Mouse (Mus musculus): ENCODE measurements around the gene Stip1. TPM values are rescaled to one million over a fixed set of nuclear protein-coding genes. Genes with fewer than 3 reads are reported as not detected.
A peak's percentile ranks its signal among the peaks of the same experiment; 100 is the strongest.

Stip1 gene
- total RNA-seq, 2 experiments from 2014 or later = 179 to 195 TPM

DNA sequence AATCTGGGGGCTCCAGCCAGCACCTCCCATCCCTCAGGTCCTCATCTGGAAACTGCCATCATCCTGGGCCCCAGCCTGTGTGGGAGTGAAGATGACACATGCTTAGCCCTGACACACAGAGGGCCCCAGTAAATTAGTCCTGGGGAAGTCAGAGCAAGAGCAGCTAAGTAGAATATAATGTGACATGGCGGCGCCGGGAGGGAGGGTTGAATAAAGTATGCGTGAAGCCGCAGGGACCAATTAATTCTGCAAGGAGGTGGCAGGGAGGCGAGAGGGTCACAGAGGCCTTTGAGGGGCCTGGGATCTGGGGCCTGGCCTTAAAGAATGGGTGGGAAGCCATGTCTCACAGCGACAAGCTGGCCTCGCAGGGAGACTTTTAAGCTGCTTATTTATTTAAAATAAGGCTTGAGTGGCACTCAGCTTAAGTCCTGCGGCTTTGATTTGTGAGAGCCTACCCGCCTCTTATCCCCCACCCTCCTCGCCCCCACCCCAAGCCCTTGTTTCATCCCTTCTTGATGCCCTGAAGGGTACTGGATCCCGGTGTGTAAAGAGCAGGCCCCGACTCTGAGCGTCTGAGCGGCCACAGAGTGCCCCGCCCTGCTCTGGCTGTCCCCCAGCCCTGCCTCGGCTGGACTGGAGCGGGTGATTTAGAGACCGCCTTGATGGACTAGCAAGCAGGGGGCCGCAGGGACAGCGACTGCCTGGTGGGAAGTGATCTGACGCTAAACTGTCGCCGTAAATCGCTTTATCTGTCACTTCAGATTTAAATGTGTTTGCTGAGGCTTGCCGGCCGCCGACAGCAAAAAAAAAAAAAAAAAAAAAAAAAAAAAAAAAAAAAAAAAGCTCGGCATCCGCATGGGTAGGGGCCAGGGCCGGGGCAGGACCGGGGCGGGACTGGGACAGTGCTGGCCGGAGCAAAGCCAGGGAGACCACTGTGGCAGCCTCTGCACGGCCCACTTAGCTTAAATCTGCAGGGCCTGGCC is 30.3 kb upstream of the Stip1 start:
- DNase-seq (ENCODE audit: low spot score in 2 of 2) = no peak
- Histone ChIP-seq H3K27ac (no peak overlapping the region), H3K4me3 (no peak overlapping the region)
- no peak for TF ChIP-seq CTCF (conservative IDR thresholded peaks at IDR 0.05)

DNA sequence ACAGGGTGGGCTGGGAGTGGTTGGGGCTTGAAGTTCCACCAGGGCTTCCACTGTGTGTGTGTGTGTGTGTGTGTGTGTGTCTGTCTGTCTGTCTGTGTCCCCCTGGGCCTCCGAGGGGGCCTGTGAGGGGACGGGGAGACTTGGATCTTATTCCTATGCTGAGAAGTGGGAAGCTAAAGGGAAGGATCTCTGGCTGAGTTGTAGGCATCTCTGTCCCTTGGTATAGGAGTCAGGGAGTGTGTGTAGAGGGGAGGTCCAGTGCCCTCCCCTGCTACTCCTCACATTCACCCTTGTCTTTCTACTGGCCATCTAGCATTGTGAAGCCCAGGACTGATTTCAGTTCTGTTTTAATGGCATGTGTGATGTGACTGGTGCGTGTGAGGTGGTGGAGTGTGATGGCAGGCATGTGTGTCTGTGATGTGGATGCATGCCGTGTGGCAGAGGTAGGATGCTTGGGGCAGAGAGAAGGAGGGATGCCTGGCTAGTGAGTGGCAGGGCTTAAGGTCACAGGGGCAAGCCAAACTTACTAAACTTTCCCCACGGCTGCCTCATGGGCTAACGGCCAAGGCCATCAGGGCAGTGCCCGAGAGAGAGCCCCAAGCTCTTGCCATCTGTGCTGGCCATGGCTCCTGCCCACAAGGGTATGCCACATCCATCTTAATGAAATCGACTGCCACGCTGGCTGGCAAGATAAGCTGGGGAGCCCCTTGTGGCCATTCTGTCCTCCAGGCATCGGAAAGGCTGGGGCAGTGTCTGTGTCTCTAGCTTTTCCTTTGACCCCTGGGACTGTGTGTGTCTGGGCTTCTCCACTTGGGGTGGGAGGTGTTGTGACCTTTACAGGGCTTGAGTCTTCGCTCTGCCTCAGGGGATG is 29.1 kb upstream of the Stip1 start:
- TF ChIP-seq CTCF (conservative IDR thresholded peaks at IDR 0.05) = peak; percentile 51
- no peak overlapping the region for H3K27ac ChIP-seq
- no peak for DNase-seq (ENCODE audit: low spot score in 2 of 2)
- no peak overlapping the region for H3K4me3 ChIP-seq

DNA sequence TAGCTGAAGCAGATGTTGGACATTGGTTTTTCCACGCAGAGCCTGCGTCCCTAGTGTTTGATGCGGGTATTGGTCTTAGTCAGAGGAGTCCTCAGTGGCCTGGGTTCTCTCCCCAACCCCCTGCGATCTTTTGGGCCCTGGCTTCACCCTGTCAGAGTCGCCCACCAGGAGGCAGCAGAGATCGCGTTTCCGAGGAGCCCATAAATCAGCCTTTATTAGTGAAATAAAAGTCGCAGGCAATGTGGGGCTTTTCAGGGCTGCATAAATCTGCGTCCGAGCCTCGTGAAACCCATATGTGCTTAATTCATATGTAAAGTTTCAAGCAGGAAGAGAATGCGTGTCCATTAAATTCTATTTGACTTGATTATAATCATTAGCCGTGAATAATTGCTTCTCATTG is 28.4 kb upstream of the Stip1 start:
- Histone ChIP-seq H3K4me3 (peak overlapping the region; percentile 23; the same call in 1 of the 2 replicates), H3K27ac (no peak overlapping the region)
- TF ChIP-seq CTCF (conservative IDR thresholded peaks at IDR 0.05) = peak; percentile 95
- peak; percentile 70 to 90 for DNase-seq (ENCODE audit: low spot score in 2 of 2)

DNA sequence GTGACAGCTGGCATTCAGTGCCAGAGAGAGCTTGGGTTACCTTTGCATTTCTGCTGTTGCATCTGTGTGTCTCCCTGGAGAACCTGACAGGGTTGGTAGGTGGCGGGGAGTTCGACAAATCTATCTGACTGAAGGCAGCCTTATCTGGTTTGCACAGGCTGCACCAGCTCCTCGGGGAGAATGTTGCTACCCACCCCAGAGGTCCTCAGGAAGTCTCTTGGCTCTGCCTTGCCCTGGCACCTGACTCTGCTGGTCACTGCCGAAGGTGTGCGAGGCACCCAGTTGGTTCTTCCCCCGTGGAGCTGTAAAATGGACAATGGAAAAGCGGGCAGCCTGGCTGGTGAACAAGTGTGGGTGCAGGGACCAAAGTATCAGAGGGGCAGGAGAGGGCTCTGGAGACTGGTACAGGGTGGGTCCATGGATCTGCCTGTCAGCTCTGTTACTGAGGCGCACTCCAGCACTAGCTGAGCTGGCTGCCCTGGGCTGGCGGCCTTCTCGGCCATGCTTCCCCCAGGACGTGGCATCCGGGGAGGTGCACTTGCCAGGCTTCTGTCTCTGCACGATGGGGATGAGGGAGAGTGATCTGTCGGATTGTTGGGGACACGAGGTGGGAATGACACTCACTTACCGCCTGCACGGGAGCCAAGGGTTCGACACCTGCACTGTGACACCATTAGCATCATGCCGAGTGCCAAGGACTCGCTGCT is 27.7 kb upstream of the Stip1 start:
- no peak for DNase-seq (ENCODE audit: low spot score in 2 of 2)
- Histone ChIP-seq H3K27ac (no peak overlapping the region), H3K4me3 (no peak overlapping the region)
- TF ChIP-seq CTCF (conservative IDR thresholded peaks at IDR 0.05) = no peak

DNA sequence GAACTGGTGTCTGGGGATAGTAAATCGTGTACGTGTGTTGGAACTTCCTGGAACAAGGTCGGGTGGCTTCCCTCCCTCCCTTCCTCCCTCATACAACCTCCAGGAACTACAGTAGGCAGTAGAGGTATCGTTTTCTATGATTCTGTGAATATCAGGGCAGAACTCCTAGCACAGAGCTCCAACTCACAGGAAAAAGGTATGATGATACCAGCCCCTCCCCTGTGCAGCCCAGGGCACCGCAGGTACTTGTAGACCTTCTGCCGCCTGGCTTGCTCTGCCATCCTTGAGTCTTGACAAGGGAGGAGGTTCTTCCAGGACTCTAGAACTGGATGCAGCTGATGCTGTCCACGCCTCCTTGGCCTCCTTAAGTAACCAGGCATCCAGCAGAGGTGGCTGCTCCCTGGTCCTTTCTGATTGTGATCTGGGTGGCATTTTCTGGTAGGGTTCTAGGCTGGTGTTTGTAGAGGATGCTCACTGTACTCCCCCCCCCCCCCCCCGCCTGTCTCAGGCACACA is 27.1 kb upstream of the Stip1 start:
- H3K4me3 ChIP-seq = no peak overlapping the region
- no peak for TF ChIP-seq CTCF (conservative IDR thresholded peaks at IDR 0.05)
- no peak for DNase-seq (ENCODE audit: low spot score in 2 of 2)
- H3K27ac ChIP-seq = no peak overlapping the region

DNA sequence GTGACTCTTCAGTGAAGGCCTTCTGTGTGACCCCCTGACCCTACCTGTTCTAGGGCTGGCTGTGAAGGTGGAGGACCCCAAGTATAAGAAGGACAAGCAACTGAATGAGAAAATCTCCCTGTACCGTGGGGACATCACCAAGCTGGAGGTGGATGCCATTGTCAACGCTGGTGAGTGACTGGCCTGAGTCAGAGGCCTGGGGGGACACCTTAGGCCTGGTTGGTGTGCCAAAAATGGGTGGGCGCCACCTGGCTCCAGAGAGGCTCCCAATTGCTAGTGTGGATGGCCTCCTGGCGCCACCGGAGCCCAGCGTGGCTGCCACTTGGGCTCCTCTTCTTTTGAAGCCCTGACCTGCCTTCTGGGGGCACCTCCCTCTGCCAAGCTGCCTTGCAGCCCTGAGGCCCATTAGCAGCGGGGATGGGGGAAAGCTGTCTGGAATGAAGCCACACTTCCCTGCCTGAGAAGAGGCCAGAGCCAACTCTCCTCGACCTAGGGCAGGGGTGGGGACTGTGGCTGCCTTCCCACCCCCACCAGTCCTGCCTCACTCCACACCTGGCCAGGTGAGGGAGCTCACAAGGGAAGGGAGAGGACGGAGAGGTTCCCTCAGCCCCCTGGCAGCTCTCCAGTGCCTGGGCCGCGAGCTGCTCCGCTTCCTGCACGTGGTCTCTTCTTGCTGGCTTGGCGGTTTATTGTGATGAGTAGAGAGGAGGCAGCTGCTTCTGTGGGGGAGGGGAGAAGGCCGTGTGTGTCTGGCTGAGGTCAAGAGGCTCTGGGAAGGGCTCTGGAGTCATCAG is 26.5 kb upstream of the Stip1 start:
- Histone ChIP-seq H3K4me3 (no peak overlapping the region), H3K27ac (no peak overlapping the region)
- no peak for DNase-seq (ENCODE audit: low spot score in 2 of 2)
- no peak for TF ChIP-seq CTCF (conservative IDR thresholded peaks at IDR 0.05)

DNA sequence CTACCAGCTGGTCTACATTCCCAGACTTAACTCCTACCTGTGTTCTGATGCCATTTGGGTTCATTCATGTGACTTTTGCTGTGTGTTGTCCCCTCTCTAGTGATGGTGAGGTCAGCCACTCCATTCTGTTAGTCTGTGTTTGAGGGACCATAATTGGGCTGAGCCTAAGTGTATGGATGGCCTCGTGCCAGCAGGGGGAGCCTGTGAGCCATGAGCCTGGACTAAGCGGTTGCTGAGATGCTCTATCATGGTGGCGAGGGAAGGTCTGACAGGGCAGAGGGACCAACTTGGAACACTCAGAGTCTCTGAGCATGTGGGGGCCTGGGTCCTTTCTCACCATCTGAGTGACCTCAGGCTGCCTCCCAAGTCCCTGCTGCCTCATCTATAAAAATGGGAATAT is 24.8 kb upstream of the Stip1 start:
- Histone ChIP-seq H3K27ac (no peak overlapping the region), H3K4me3 (no peak overlapping the region)
- TF ChIP-seq CTCF (conservative IDR thresholded peaks at IDR 0.05) = peak; percentile 94
- peak; percentile 76 to 88 for DNase-seq (ENCODE audit: low spot score in 2 of 2)

DNA sequence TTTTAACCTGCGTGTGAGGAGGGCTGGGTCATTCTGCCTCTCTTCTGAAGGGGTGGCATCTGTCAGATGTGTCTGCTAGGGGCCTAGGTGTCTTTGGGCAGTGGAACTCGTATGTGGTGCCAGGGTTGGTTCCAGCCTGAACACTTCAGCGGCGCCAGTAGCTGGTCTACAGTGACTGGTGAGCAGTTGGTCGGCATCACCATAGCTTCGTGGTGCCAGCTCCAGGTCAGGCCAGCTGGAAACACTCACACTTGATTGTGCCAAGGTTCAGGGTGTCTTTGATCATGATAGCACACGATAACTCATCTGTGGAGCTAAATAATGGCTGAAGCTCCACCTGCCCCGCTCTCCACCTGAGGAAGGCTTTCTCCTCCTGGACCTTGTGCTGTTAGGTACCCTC is 23.1 kb upstream of the Stip1 start:
- TF ChIP-seq CTCF (conservative IDR thresholded peaks at IDR 0.05) = no peak
- Histone ChIP-seq H3K4me3 (no peak overlapping the region), H3K27ac (no peak overlapping the region)
- DNase-seq (ENCODE audit: low spot score in 2 of 2) = no peak

DNA sequence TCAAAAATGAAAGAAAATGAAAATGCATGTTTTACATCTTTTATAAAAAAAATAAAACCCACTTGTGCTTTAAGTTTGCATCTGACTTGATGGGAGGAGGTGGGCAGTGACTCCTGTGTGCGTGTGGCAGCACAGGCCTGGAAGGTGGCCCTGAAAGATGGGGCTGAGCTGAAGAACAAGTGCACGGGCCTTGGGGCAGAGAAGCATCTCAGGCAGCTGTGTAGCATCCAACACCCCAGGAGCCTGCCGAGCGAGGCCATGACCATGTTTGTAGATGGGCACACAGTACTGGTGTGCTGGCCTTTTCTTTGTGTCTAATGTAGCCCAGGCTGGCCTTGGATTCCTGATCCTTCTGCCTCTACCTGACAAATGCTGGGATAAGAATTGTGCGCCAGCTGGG is 22.3 kb upstream of the Stip1 start:
- no peak for TF ChIP-seq CTCF (conservative IDR thresholded peaks at IDR 0.05)
- no peak overlapping the region for H3K4me3 ChIP-seq
- H3K27ac ChIP-seq = no peak overlapping the region
- DNase-seq (ENCODE audit: low spot score in 2 of 2) = no peak

DNA sequence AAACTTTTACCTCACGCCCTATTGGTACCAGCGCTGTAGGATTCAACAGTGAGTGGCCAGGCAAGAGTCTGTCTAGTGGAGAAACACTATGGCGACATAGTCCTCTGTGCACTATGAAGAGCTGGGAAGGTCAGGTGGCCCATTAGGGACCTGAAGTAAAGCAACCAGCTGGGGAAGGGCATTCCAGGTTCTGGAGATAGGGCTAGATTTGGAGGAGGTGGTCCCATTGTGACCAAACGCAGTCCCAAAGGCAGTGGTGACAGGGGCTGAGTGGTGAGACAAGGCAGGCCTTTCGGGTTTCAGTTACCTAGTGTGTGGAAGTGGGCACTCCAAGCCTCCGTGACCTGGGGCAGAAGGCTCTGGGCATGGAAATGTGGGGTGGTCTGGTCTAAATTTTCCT is 18.8 kb upstream of the Stip1 start:
- no peak for TF ChIP-seq CTCF (conservative IDR thresholded peaks at IDR 0.05)
- no peak overlapping the region for H3K4me3 ChIP-seq
- no peak for DNase-seq (ENCODE audit: low spot score in 2 of 2)
- H3K27ac ChIP-seq = no peak overlapping the region

DNA sequence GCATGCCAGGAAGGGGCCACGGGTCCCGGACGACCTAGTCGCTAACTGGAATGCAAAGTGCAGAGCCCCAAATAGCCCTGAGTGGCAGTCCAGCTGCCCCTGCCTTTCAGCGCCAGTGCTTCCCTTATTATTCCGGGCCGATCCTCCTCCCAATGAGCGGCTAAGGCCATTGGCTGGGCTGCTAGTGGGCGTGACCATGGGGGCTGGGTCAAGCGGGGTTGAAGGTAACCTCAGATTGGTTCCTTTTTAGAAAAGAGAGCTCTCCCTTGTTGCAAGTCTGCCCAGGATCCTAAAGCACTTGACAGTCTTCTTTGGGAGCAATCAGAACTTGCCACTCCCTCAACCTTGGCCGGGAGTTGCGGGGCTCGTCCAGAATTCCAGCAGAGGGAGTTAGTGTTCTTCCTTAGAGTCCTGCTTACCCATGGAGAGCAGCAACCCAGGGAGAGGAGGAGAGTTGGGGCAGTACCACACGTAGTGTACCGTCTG is 18.0 kb upstream of the Stip1 start:
- TF ChIP-seq CTCF (conservative IDR thresholded peaks at IDR 0.05) = peak; percentile 69
- Histone ChIP-seq H3K27ac (peak overlapping the region; percentile 77), H3K4me3 (peak overlapping the region; percentile 68)
- DNase-seq (ENCODE audit: low spot score in 2 of 2) = peak; percentile 60 to 74
